Mouse (Mus musculus): ENCODE results near the gene Nup188.

DNA sequence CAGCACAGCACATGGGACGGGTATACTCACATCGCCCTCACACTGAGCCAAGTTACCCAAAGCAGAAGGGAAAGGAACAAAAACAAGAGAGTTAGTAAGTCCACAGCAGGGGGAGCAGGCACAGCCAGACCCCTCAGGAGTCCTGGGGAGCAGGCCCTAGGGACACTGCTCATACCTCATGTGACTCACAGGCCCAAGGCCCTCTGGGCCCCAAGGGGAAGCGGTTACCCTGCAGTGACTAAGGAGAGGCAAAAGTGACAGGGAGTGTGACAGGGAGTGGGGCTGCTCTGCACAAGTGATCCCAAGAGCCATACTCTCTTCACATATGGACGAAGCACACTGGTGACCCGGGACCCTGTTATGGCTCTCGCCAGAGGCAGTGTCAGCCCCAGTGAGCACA, 63.0 kb downstream of the Nup188 start:
- TF ChIP-seq EP300 (IDR thresholded peaks at IDR 0.05; ENCODE audit: low read depth) (no peak), CTCF (IDR thresholded peaks at IDR 0.05; ENCODE audit: low read depth) (no peak)
